Mouse (Mus musculus) CH12.LX (cell line): ENCODE measurements around the gene Fkbp10.

Experiments
- CHD1 ChIP-seq: IDR thresholded peaks from 2 replicates; pipeline ENCODE4 v1.6.1; 2012; ENCODE audit warnings: low read depth, low read length, improper control_type of control experiment, inconsistent platforms
- CTCF ChIP-seq, 2 experiments: IDR thresholded peaks in 1 of 2; conservative IDR thresholded peaks in 1 of 2; 2 replicates each; pipeline ENCODE4 v1.5.1; 2011 to 2012; ENCODE audit warnings: low read depth in 2 of 2, low read length in 2 of 2, improper control_type of control experiment in 1 of 2, inconsistent platforms in 1 of 2, mild to moderate bottlenecking in 1 of 2, moderate library complexity in 1 of 2
- E2F4 ChIP-seq: IDR thresholded peaks from 2 replicates; pipeline ENCODE4 v1.6.1; 2011; ENCODE audit warnings: low read depth, low read length, improper control_type of control experiment; ENCODE audit not compliant: insufficient replicate concordance
- ELF1 ChIP-seq: IDR thresholded peaks from 2 replicates; pipeline ENCODE4 v1.6.1; 2014; ENCODE audit warnings: low read depth, mild to moderate bottlenecking, inconsistent platforms, low read length, improper control_type of control experiment
- EP300 ChIP-seq: IDR thresholded peaks from 2 replicates; pipeline ENCODE4 v1.6.1; 2011; ENCODE audit warnings: low read length, improper control_type of control experiment
- HCFC1 ChIP-seq: IDR thresholded peaks from 2 replicates; pipeline ENCODE4 v1.6.1; 2012; ENCODE audit warnings: low read depth, mild to moderate bottlenecking, inconsistent platforms, low read length, improper control_type of control experiment
- JUN ChIP-seq: IDR thresholded peaks from 2 replicates; pipeline ENCODE4 v1.6.1; 2011; ENCODE audit warnings: low read depth, mild to moderate bottlenecking, low read length, improper control_type of control experiment, moderate library complexity; ENCODE audit not compliant: insufficient read depth
- KAT2A ChIP-seq: IDR thresholded peaks from 2 replicates; pipeline ENCODE4 v1.6.1; 2012; ENCODE audit warnings: low read length, improper control_type of control experiment, inconsistent platforms; ENCODE audit not compliant: insufficient replicate concordance
- MAFK ChIP-seq: IDR thresholded peaks from 2 replicates; pipeline ENCODE4 v1.6.1; 2011; ENCODE audit warnings: low read length, improper control_type of control experiment; ENCODE audit not compliant: insufficient replicate concordance
- MXI1 ChIP-seq: IDR thresholded peaks from 2 replicates; pipeline ENCODE4 v1.6.1; 2011; ENCODE audit warnings: mild to moderate bottlenecking, low read depth, low read length, improper control_type of control experiment
- NRF1 ChIP-seq: IDR thresholded peaks from 2 replicates; pipeline ENCODE4 v1.6.1; 2014; ENCODE audit warnings: low read depth, mild to moderate bottlenecking, inconsistent platforms, low read length, improper control_type of control experiment, moderate library complexity
- PAX5 ChIP-seq: IDR thresholded peaks from 2 replicates; pipeline ENCODE4 v1.6.1; 2012; ENCODE audit warnings: low read length, inconsistent platforms, mixed read lengths
- TBP ChIP-seq: conservative IDR thresholded peaks from 2 replicates; pipeline ENCODE4 v1.6.1; 2011; ENCODE audit warnings: low read depth, low read length, improper control_type of control experiment
- ZNF384 ChIP-seq: IDR thresholded peaks from 2 replicates; pipeline ENCODE4 v1.6.1; 2012; ENCODE audit warnings: low read depth, low read length, improper control_type of control experiment, inconsistent platforms

DNA sequence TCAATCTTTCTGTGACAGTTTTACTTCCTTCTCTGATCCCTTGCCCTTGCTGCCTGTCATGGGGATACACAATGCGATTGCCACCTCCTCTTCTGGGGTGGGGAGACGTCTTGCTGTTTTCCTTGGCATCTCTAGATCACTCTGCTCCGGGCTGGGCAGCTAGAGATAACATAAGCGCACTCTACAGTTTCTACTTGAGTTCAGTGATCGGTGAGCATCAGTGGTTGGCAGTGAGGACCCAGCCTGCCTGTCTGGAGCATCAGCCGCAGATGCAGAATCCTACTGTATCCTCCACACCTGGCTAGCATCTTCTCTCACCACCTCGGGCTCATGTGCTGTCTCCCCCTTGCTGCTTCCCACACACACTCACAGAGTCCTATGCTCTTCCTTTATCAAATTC lies 46.4 kb upstream of the Fkbp10 start:
- TF ChIP-seq ZNF384, result no peak
- no peak for TF ChIP-seq TBP
- TF ChIP-seq MAFK, result no peak
- no peak for TF ChIP-seq CTCF (conservative IDR thresholded peaks at IDR 0.05 in 1 of 2, IDR thresholded peaks at IDR 0.05 in 1 of 2; ENCODE audit: low read depth in 2 of 2, low read length in 2 of 2)
- no peak for TF ChIP-seq KAT2A
- no peak for TF ChIP-seq MXI1
- no peak for TF ChIP-seq NRF1
- TF ChIP-seq EP300, result no peak
- TF ChIP-seq E2F4, result no peak
- TF ChIP-seq JUN, result no peak
- TF ChIP-seq HCFC1, result no peak
- no peak for TF ChIP-seq PAX5
- no peak for TF ChIP-seq ELF1
- no peak for TF ChIP-seq CHD1
